Mouse (Mus musculus) spleen, adult 2 months (tissue): Measurements from ENCODE around the gene Apba2. TPM values are rescaled to one million over a fixed set of nuclear protein-coding genes. Genes with fewer than 3 reads are reported as not detected.

ENCODE experiments used
- DNase-seq, 2 experiments: peaks; one replicate each; pipeline versions ENCODE4 v3.0.0 to v3.0.0-alpha.2; 2012 to 2021; ENCODE audit warnings: low spot score in 2 of 2, low read depth in 1 of 2
- H3K27ac ChIP-seq: fragments of 200-500 bp; 2 replicates; pipeline ENCODE4 v1.5.1; 2012; ENCODE audit warnings: low read length, inconsistent platforms; ENCODE audit not compliant: insufficient read depth
- H3K27me3 ChIP-seq: fragments of 200-500 bp; 2 replicates; pipeline ENCODE4 v1.6.1; 2012; ENCODE audit warnings: mild to moderate bottlenecking, moderate library complexity, low read length, inconsistent platforms; ENCODE audit not compliant: control insufficient read depth, insufficient read depth
- H3K36me3 ChIP-seq: fragments of 200-500 bp; 2 replicates; pipeline ENCODE4 v1.6.1; 2012; ENCODE audit warnings: mild to moderate bottlenecking, low read length, inconsistent platforms; ENCODE audit not compliant: control insufficient read depth, insufficient read depth
- H3K4me1 ChIP-seq: fragments of 200-500 bp; 2 replicates; pipeline ENCODE4 v1.6.1; 2011; ENCODE audit warnings: inconsistent platforms; ENCODE audit not compliant: control insufficient read depth, insufficient read depth, insufficient read length
- H3K4me3 ChIP-seq: fragments of 200-500 bp; 2 replicates; pipeline ENCODE4 v1.5.1; 2011; ENCODE audit warnings: mild to moderate bottlenecking, inconsistent platforms; ENCODE audit not compliant: insufficient read depth, insufficient read length; ENCODE audit errors: extremely low read depth
- CTCF ChIP-seq: fragments of 200-500 bp; IDR thresholded peaks from 2 replicates; pipeline ENCODE4 v1.5.1; 2011; ENCODE audit warnings: mild to moderate bottlenecking, inconsistent platforms; ENCODE audit not compliant: insufficient read depth, insufficient read length, insufficient replicate concordance; ENCODE audit errors: extremely low read depth
- POLR2A ChIP-seq: fragments of 200-500 bp; IDR thresholded peaks from 2 replicates; pipeline ENCODE4 v1.6.1; 2011; ENCODE audit warnings: low read depth, low read length, inconsistent platforms
- WGBS: fragments of 180-500 bp; shearing (Covaris S2); methylation state at CpG from one replicate; pipeline ENCODE4 v1.1.7; 2018; 5-methylcytosine and 5-hydroxymethylcytosine counted together
- polyA plus RNA-seq: library from polyadenylated mRNA; depleted of rRNA; stranded (reverse); fragments of >200 nt; gene quantifications from 2 replicates; pipeline ENCODE4 v1.2.3, GENCODE M21; 2012

Apba2 gene
- polyA plus RNA-seq, 1 experiment: 0.18 TPM

DNA sequence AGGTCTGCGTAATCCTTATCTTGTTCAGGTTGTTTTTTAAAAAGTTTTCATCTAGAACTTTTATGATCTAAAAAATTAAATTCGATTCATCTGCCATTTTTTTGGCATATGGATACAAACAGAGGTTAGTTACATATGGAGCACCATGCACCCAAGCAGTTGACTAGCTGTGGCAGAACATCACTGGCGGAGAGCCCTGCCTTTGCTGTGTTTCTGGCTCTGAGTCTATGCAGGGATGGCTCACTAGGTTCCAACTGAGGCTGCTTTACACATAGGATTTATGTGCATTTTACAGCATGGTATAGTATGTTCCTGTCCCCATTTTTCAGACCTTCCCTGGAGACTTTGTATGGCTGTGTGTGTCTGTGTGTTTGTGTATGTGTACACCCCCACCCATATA lies 221.8 kb downstream of the Apba2 start:
- no peaks in the 10 kb centered on the region for H3K36me3 ChIP-seq
- 84% methylated on average over 3 of the region's 3 CpGs for WGBS
- no peaks in the 10 kb centered on the region for H3K4me1 ChIP-seq
- no peak overlapping the region for H3K27ac ChIP-seq
- TF ChIP-seq POLR2A (no peak), CTCF (no peak)
- no peak for DNase-seq
- H3K27me3 ChIP-seq: no peaks in the 10 kb centered on the region
- no peak overlapping the region for H3K4me3 ChIP-seq

GRCm38 (mm10) chr7:64724409-64724808 lies 222.9 kb downstream of the Apba2 start:
- WGBS: 93% methylated on average over 1 of the region's 1 CpGs
- Histone ChIP-seq H3K27ac (no peak overlapping the region), H3K36me3 (no peaks in the 10 kb centered on the region), H3K4me1 (no peaks in the 10 kb centered on the region), H3K4me3 (no peak overlapping the region), H3K27me3 (no peaks in the 10 kb centered on the region)
- TF ChIP-seq POLR2A (no peak), CTCF (no peak)
- DNase-seq: no peak

DNA sequence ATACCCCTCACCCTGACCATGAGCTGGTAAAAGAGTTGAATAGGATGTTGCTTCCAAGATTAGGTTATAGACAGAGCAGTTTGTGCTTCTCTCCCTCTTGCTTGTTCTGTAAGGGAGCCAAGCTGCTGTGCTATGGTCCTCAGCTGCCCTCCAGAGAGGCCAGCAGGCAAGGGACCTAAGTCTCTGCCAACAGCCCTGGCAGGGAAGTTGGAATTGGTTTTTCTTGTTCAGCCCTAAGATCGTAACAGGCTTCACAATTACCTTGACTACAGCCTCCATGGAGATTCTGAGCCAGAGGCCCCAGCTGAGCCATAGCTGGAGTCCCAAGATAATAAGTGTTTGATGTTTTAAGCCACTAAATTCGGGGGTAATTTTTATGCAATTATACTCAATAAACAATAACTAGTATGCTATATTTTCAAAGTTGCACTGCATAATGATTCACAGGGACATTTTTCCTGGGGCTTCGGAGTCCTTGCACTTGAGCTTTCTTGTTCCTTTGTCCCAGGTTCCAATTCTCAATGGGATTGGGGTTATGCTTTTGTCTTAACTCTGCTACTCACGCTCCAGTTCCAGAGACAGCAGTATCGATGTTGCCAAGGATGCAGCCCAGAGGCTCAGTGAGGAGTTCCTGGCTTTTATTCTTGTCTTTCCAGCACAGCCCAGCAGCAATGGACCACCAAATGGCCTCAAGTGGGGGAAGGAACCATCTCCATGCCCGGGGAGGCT lies 224.6 kb downstream of the Apba2 start:
- no peak for DNase-seq
- 81% methylated on average over 6 of the region's 6 CpGs for WGBS

GRCm38 (mm10) chr7:64728181-64728591 lies 226.7 kb downstream of the Apba2 start:
- Histone ChIP-seq H3K27me3 (no peaks in the 10 kb centered on the region), H3K27ac (no peak overlapping the region), H3K4me1 (no peaks in the 10 kb centered on the region), H3K36me3 (no peaks in the 10 kb centered on the region), H3K4me3 (no peak overlapping the region)
- DNase-seq: no peak
- WGBS: 75% methylated on average over 5 of the region's 5 CpGs
- no peak for TF ChIP-seq CTCF
- TF ChIP-seq POLR2A: no peak

More for the DNA sequence above, 224.6 kb downstream of the Apba2 start:
- Histone ChIP-seq H3K27ac (no peak overlapping the region), H3K27me3 (no peaks in the 10 kb centered on the region), H3K4me1 (no peaks in the 10 kb centered on the region), H3K4me3 (no peak overlapping the region), H3K36me3 (no peaks in the 10 kb centered on the region)
- no peak for TF ChIP-seq POLR2A
- no peak for TF ChIP-seq CTCF

GRCm38 (mm10) chr7:64728816-64729215 lies 227.3 kb downstream of the Apba2 start:
- 28% methylated on average over 3 of the region's 3 CpGs for WGBS

DNA sequence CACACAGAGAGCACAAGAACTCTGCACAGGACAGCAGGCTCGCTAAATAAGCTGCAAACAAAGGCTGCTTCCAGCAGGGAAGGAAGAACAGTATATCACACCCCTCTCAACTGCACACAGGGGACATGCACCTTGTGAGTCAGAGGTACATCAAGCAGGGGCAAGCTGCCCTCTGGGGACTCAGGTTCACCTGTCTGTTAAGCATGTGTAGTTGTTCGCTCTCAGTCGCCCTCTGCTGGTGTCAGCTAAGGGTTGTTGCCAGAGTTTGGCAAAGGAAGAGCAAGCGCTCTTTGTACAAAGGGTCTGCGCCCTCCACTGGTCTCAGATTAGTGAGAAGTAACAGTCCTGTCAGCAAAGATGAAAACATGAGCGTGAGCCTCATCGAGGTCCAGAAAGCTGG lies 228.3 kb downstream of the Apba2 start:
- no peak overlapping the region for H3K27ac ChIP-seq
- H3K4me3 ChIP-seq: no peak overlapping the region
- WGBS: 45% methylated on average over 7 of the region's 7 CpGs
- TF ChIP-seq CTCF (no peak), POLR2A (no peak)
- no peaks in the 10 kb centered on the region for H3K36me3 ChIP-seq
- H3K4me1 ChIP-seq: no peaks in the 10 kb centered on the region
- no peaks in the 10 kb centered on the region for H3K27me3 ChIP-seq
- DNase-seq: no peak

More at GRCm38 (mm10) chr7:64728816-64729215, 227.3 kb downstream of the Apba2 start:
- no peaks in the 10 kb centered on the region for H3K36me3 ChIP-seq
- no peak for DNase-seq
- no peak overlapping the region for H3K27ac ChIP-seq
- TF ChIP-seq POLR2A (no peak), CTCF (no peak)
- H3K4me3 ChIP-seq: no peak overlapping the region
- H3K4me1 ChIP-seq: no peaks in the 10 kb centered on the region
- no peaks in the 10 kb centered on the region for H3K27me3 ChIP-seq

DNA sequence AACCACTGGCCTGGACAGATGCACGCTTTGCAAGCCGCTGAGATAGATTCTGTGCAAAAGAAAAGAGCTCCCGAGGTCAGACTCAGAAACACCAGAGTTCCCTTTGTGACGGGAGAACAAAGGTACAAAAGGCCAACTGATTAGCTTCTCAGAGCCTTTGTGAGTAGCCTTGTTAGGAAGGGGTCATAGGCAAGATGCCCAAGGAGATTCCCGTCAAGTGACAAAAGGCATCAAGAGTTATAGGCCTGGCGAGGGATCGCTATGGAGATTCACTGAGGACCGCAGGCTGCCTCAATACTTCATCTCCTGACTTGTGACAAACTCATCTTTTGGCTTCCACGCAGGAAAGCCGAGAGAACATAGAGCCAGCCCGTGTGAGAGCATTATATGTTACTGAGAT lies 237.6 kb downstream of the Apba2 start:
- 80% methylated on average over 11 of the region's 11 CpGs for WGBS
- Histone ChIP-seq H3K36me3 (no peaks in the 10 kb centered on the region), H3K4me1 (no peaks in the 10 kb centered on the region), H3K27me3 (no peaks in the 10 kb centered on the region), H3K4me3 (no peak overlapping the region), H3K27ac (no peak overlapping the region)
- no peak for TF ChIP-seq CTCF
- TF ChIP-seq POLR2A: no peak
- no peak for DNase-seq
